Mouse (Mus musculus): ENCODE data around the gene Cyb561a3. TPM values are rescaled to one million over a fixed set of nuclear protein-coding genes. Genes with fewer than 3 reads are reported as not detected.

Gene Cyb561a3
- 188 to 204 TPM (median 196 TPM) in 4 replicates for total RNA-seq (2023)

GRCm38 (mm10) chr19:10576690-10577561 is at the start of gene Cyb561a3, which contains the start of gene Tmem138:
TSS of gene Cyb561a3 (plus strand) at chr19:10577172.
TSS of gene Tmem138 (minus strand) at chr19:10577362.

DNA sequence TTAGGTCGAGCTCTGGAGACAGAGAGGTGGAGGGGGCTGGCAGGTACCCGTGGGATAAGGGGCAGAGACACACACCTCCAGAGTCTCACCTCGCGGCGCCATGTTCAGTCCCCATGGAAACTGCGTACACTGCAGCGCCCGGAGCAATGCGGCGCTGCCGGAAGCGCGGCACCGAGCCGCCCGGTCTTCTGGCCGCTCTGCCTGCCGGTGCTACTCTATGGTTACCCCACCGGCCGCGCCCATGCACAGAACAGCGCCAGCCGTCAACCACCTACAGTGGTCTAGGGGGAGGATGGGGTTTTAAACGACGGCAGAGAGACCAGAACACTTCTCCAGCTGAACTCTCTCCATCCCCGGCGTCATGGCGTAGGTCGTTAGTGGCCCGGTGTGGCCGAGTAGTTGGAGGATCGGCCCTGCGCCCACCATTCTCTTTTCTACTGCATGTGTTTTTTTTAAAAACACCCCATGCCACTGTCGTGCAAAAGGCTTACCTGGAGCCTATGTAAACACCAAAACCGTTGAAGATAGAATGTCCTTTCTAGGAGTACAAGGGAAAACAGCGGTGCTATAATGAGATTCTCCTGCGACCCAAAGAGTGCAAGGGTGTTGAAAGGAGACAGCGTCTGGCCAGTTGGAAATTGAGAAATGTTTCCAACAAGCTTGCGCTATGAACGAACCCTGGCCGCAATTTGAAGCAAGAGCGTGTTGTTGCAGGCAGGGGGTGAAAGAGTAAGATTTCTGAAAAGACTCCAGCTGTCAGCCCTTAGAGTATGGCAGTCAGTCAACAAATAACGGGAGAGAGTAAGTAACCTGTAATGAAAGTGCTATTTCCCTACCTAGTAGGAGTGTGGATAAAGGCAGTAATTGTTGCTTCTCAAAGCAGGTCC is 21.1 kb upstream of the Cyb561a3 start, which contains the start of gene Tmem216:
TSS of gene Tmem216 (minus strand) at position 615 of the 887 bp plus-strand sequence.

GRCm38 (mm10) chr19:10605293-10605900 is 28.4 kb downstream of the Cyb561a3 start, which contains the start of the genes Ddb1 and Tkfc:
TSS of gene Ddb1 (plus strand) at chr19:10605327.
TSS of gene Tkfc (minus strand) at chr19:10605654.

DNA sequence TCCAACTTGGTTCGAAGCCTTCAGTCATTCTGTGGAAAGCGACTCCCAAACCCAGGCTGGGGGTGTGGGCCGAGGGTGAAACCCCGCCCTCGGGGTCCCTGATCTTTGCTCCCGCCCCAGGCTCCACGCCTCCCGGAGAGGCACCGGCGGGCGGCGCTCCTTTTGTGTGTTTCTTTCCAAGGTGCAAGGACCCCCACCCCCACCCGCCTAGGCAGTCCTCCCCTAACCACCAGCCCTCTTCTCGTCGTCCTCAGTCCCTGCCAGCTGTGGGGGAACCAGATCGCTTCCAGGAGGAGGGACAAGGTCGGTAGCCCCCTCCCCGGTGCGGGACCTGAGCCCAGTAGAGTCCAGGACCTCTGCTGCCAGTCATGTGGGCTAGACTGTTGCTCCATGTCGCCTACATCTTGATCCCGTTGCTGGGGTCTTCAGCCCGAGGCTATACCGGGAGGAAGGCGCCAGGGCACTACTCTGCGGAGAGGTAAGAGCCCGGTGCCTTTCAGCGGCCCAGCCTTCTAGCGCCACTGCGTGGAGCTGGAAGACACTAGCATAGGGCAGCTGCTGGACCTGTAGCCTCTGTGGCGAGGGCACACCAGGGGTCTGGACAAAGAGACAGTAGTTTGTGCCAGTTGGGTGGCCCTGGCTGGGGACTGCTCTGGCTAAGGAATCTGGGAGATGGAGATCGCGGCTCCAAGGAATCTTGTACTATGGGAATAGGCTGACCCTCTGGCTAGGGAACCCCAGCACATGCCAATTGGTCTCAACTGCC is 57.3 kb downstream of the Cyb561a3 start, which contains the start of gene Vwce:
TSS of gene Vwce (plus strand) at position 108 of the 766 bp plus-strand sequence.

Other genes starting within 250 kb of the Cyb561a3 start
- not detected in 4 replicates for gene Syt7, start 188.1 kb upstream of the Cyb561a3 start, total RNA-seq (2023)
- gene Lrrc10b, start 119.7 kb upstream of the Cyb561a3 start, total RNA-seq (2023) = 1.5 to 3.5 TPM (median 1.8 TPM) in 4 replicates
- gene Ppp1r32, start 94.2 kb upstream of the Cyb561a3 start, total RNA-seq (2023) = 5.1 to 6.7 TPM (median 5.9 TPM) in 4 replicates
- 172 to 176 TPM (median 175 TPM) in 4 replicates for gene Cpsf7, start 51.9 kb upstream of the Cyb561a3 start, total RNA-seq (2023)
- gene Sdhaf2, start 51.0 kb upstream of the Cyb561a3 start, total RNA-seq (2023) = 55.9 to 71.1 TPM (median 63.4 TPM) in 4 replicates
- 7.9 to 13.0 TPM (median 9.0 TPM) in 4 replicates for gene Tmem216, start 20.9 kb upstream of the Cyb561a3 start, total RNA-seq (2023)
- 6.6 to 10.6 TPM (median 8.2 TPM) in 4 replicates for gene Tmem138, start 190 bp downstream of the Cyb561a3 start, total RNA-seq (2023)
- 162 to 176 TPM (median 168 TPM) in 4 replicates for gene Ddb1, start 28.2 kb downstream of the Cyb561a3 start, total RNA-seq (2023)
- gene Tkfc, start 28.5 kb downstream of the Cyb561a3 start, total RNA-seq (2023) = 3.2 to 6.2 TPM (median 4.1 TPM) in 4 replicates
- gene Vwce, start 57.0 kb downstream of the Cyb561a3 start, total RNA-seq (2023) = 0.36 to 1.3 TPM (median 0.75 TPM) in 3 of 4 replicates, not detected in the other
- gene Pga5, start 100.9 kb downstream of the Cyb561a3 start, total RNA-seq (2023) = not detected in 4 replicates
- gene Vps37c, start 111.6 kb downstream of the Cyb561a3 start, total RNA-seq (2023) = 19.0 to 23.7 TPM (median 23.0 TPM) in 4 replicates
- 1.2 to 3.2 TPM (median 1.6 TPM) in 4 replicates for gene Cd5, start 161.8 kb downstream of the Cyb561a3 start, total RNA-seq (2023)